Mouse (Mus musculus) layer of hippocampus, postnatal 10 days (tissue): ENCODE data around the gene Tmem233. TPM values are rescaled to one million over a fixed set of nuclear protein-coding genes. Genes with fewer than 3 reads are reported as not detected.

Source experiments
- DNase-seq, 2 experiments: peaks; one replicate each; pipeline ENCODE4 v3.0.0; 2021; ENCODE audit warnings: low spot score in 2 of 2
- total RNA-seq, 2 experiments: library from RNA; stranded (reverse); gene quantifications; 2 replicates each; pipeline ENCODE4 v1.2.3; 2021

Tmem233 gene
- total RNA-seq, 2 experiments from 2014 or later = not detected

- no peak for DNase-seq
These were observed 76.5 kb downstream of the Tmem233 start for GRCm38 (mm10) chr5:116006324-116007099.

- DNase-seq = peak in 1 of 2 experiments; percentile 33
These were observed 78.8 kb downstream of the Tmem233 start for GRCm38 (mm10) chr5:116004271-116004670.

GRCm38 (mm10) chr5:116003825-116004224 lies 79.2 kb downstream of the Tmem233 start:
- no peak for DNase-seq

GRCm38 (mm10) chr5:116003154-116003553 lies 79.9 kb downstream of the Tmem233 start:
- no peak for DNase-seq

- DNase-seq = no peak
These were observed 85.7 kb downstream of the Tmem233 start for GRCm38 (mm10) chr5:115997376-115997775.

GRCm38 (mm10) chr5:115994101-115994500 lies 88.9 kb downstream of the Tmem233 start:
- no peak for DNase-seq

GRCm38 (mm10) chr5:115991717-115992116 lies 91.3 kb downstream of the Tmem233 start:
- DNase-seq = no peak

Other genes starting within 250 kb of the Tmem233 start
- gene Cit, start 238.0 kb downstream of the Tmem233 start, total RNA-seq = 10 to 100 TPM; 42.8 to 52.6 TPM
- gene Prkab1, start 58.7 kb downstream of the Tmem233 start, total RNA-seq = 10 to 100 TPM; 22.8 to 26.9 TPM
- gene Ccdc60, start 205.7 kb upstream of the Tmem233 start, total RNA-seq = 1 to 10 TPM in 1 of 2 experiments, under 1 TPM in 1; 0.37 to 1.0 TPM